Mouse (Mus musculus): ENCODE measurements at regions not wholly inside any gene's neighbourhood (a gene's known extent, or its start where the extent isn't known, plus 50 kb on each side); places are given as distances from the start of the nearest gene placed in this dataset.

DNA sequence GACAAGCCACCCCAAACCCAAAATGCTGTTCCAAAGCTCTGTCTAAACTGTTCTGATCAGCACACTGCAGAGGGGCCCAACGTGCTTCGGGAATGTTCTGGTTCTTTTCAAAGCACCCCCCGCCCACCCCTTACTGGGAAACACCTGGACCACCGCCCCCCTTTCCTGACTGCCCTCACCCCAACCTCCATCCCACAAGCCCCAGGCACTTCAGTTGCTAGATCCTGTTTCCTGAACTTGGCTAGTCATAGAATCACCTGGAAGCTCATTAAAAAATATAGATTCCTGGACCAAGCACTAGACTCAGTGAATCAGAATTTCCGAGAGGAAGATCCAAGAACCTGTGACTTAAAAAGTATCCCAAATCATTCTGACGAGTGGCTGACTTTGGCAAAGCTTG is 80.9 kb upstream of the Rgma start:
- ATAC-seq: no peak

DNA sequence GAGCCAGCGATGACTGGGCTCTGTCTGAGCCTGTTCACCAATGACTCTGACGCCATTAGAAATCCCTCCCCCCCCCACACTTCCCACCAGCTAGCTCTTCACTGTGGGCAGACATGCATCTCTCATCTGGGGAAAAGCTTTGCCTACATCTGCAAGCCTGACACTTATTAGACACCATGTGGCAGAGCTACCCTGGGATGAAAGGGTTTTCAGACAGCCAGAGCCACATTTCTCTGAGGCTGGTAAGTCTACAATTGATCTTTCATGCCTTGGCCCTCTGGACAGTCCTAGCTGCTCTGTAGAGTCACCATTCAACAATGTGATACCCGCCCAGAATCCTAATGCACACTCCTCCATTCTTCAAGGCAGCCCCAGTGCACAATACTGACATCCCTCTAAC is 72.8 kb upstream of the Rgma start:
- no peak for ATAC-seq

GRCm38 (mm10) chr7:73303818-73304217 is 71.5 kb upstream of the Rgma start:
- no peak for ATAC-seq

- ATAC-seq: no peak
Observed at GRCm38 (mm10) chr7:73304799-73305198, 70.5 kb upstream of the Rgma start.

- ATAC-seq: no peak
Observed at GRCm38 (mm10) chr7:73305286-73305975, 69.9 kb upstream of the Rgma start.

- ATAC-seq: no peak
Observed at GRCm38 (mm10) chr7:73306296-73306695, 69.0 kb upstream of the Rgma start.

DNA sequence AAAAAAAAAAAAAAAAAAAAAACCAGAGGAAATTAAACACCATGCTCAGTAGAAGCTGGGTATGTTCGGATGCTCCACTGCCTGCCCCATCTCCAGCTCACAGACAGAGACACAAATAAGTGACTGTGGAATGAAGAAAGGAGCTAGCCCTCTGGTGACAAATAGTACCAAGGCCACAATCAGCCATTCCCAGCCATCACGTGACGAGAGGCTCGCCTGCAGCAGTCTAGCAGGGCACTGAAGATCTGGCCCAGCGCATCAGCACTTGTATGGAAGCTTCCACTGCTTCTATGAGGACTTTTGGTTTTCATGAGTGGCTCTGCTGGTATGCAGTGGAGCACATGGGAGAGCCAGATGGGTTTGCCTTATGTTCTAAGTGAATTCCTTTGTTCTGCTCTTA is 68.6 kb upstream of the Rgma start:
- no peak for ATAC-seq

- no peak for ATAC-seq
Observed at GRCm38 (mm10) chr7:73307586-73308490, 67.5 kb upstream of the Rgma start.

- ATAC-seq: no peak
Observed at GRCm38 (mm10) chr7:73308981-73309380, 66.3 kb upstream of the Rgma start.

- ATAC-seq: no peak
Observed at GRCm38 (mm10) chr7:73310056-73310455, 65.3 kb upstream of the Rgma start.

DNA sequence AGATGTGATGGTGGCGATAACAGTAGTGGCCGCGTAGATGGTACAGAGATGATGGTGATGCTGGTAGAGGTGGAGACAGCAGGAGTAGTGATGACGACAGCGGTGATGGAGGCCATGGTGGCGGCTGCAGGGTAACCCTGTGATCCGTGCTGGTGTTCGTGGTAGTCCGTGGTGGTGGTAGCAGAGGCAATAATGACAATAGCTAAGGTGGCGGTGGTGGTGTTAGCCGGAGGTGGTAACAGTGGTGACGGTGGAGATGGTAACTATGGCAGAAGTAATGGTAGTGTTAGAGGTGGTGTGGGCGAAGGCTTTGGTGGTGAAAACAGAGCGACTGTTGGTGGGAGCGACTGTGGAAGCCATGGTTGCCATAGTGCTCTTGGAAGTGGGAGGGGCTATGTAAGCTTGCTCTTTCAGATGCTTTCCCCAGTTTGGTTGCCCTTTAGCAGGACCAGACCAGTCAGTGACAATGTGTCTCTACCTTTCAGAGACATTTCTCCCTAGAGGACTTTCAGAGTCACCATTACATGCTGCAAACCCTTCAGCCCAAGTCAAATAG is 64.7 kb upstream of the Rgma start:
- ATAC-seq: no peak

- no peak for ATAC-seq
Observed at GRCm38 (mm10) chr7:73315555-73315954, 59.8 kb upstream of the Rgma start.

GRCm38 (mm10) chr7:73317574-73317973 is 57.7 kb upstream of the Rgma start:
- no peak for ATAC-seq

GRCm38 (mm10) chr7:73319004-73319403 is 56.3 kb upstream of the Rgma start:
- no peak for ATAC-seq

- no peak for ATAC-seq
Observed at GRCm38 (mm10) chr7:73319994-73320393, 55.3 kb upstream of the Rgma start.

DNA sequence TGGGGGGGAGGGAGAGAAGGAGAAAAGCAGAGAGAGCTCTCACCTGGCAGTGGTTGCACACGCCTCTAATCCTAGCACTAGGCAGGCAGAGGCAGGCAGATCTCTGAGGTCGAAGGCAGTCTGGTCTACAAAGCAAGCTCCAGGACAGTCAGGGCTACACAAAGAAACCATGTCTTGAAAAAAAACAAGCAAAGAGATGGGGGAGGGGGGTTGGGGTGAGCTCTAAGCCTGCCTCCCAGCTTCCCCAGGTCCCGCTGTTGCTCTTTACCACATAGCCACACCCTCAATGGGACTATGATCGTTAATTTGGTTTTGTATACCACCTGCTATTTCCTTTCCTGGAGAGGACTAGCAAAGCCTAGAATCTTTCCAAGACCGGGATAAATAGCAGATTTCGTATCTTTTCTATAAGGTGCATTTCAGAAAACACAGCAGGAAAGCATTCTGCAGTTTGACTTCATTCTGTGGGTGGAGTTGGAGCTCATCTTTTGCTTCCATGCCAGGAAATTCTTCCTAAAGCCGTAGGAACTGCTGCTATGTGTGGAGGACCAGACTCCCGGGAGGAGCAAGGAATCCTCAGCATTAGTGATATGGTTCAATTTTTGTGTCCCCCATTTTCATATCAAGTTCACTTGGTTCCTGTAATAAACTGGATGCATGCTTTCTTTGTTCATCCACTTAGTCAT is 52.7 kb upstream of the Rgma start:
- ATAC-seq: no peak

- no peak for ATAC-seq
Observed at GRCm38 (mm10) chr7:73323556-73323955, 51.8 kb upstream of the Rgma start.

- ATAC-seq: no peak
Observed at GRCm38 (mm10) chr7:73325503-73325902, 49.8 kb upstream of the Rgma start.

Data from CD4-positive, CD25-positive, alpha-beta regulatory T cell, adult 4 months (primary cell).